Mouse (Mus musculus): ENCODE measurements at regions not wholly inside any gene's neighbourhood (a gene's known extent, or its start where the extent isn't known, plus 50 kb on each side); places are given as distances from the start of the nearest gene placed in this dataset.

GRCm38 (mm10) chr4:8920306-8920705 lies 681.5 kb upstream of the Car8 start:
- TF ChIP-seq CTCF (IDR thresholded peaks at IDR 0.05; ENCODE audit: low read depth) (no peak), EP300 (optimal IDR thresholded peaks at IDR 0.05) (no peak)

Data from stomach, postnatal 0 days (tissue).